Mouse (Mus musculus): Measurements from ENCODE around the gene Olfr813.
"Not testable (repeated sequence)": the region's sequence is repeated elsewhere in the genome, so short reads cannot be mapped to it uniquely, and the experiment has no call there.

Gene Olfr813

DNA sequence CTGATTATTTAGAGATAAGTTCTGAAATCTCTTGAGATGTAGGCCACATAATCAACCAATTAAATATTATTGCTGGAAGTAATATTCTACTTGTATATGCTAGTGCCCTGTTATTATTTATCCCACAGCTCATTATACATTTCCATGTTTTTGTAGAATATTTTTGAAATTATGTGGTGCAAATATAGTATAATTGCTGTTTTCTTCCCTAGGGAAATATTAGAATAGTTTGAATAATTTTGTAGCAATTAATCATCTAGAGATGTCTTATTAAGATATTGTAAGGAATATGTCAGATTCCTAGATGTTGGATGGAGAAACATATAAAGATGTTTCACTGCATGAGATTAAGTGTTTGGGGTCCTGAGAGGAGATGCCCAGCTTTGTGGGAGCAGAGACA lies at the start of gene Olfr813:
Olfr813 (plus strand) TSS at position 301 of the 400 bp plus-strand sequence.
- DNase-seq (ENCODE audit: low spot score in 2 of 2) = no peak

DNA sequence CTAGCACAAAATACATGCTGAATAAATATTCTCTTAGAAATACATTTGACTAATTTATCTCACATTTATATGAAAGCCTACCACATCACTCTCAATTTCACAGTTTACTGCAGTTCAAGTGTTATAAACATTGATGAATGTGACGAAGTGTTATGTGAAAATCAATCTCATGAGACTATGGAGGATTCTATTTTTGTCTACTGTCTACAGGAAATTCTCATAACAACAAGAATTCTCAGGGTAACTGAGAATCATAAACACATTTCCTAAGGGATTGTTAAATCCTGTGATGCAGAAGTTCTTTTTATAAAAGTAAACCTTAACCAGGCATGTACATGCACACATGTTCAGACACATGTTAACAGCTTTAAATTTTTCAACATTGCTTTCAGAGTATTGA lies 9.2 kb upstream of the Olfr813 start, which contains the start of gene Olfr812:
Olfr812 (minus strand) TSS at position 101 of the 400 bp plus-strand sequence.
- DNase-seq (ENCODE audit: low spot score in 2 of 2) = no peak

DNA sequence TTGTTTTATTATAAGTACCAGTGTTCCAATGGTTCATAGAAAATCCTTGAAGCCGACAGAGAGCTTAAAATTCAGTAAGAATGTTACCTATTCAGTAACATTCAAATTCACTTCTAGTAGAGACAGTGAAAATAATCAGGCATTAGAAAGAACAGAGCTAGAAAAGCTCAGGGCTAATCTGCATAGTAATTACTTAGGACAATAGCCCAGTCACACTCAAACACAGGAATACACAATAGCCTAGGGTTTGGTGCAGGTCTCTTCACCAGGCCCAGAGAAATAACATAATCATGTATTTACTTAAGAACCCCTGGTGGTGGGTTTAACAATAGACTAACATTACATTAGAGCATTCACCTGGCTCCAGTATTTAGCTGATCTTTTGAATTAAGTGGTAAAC lies 7.8 kb upstream of the Olfr813 start:
- no peak for DNase-seq (ENCODE audit: low spot score in 2 of 2)

DNA sequence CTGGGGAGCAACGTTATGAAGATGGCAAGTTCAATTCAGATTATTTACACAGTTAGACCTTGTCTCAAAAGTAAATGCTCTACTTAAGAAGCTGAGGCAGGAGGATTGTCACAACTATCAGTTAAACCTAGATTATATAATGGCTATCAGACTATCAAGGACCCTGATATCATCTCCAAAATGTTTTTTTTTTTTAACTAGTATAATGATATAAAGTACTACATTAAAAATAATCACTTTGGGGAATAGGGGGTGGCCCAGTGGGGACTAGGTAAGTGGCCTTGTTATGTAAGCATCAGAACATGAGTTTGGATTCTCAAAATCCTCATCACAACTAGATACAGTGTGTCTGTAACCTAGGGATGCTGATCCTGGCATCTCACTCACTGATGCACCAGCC lies 24.6 kb downstream of the Olfr813 start, which contains the start of gene Olfr814:
Olfr814 (minus strand) TSS at position 101 of the 400 bp plus-strand sequence.
- not testable (repeated sequence) for DNase-seq (ENCODE audit: low spot score in 2 of 2)

GRCm38 (mm10) chr10:129885496-129885895 lies 30.3 kb downstream of the Olfr813 start:
- DNase-seq (ENCODE audit: low spot score in 2 of 2) = not testable (repeated sequence)

DNA sequence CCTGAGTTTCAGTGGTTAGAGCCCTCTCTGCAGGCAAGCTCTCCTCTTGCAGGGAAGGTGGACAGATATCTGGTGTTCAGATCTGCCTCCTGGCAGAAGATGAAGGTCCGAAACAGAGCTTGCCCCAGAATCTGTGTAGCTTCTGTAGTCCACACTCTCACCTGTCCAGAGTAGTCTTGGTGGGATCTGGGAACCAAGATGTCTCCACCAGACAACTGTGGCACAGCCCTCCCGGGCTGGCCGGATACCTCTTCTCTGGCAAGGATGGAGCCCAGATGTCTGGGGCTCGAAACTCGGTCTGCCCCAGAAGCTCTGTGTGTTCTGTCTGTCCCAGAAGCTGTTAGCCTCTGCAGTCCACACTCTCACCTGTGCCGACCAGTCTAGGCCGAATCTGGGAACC lies 30.8 kb downstream of the Olfr813 start:
- no peak for DNase-seq (ENCODE audit: low spot score in 2 of 2)

GRCm38 (mm10) chr10:129905767-129906166 lies 50.6 kb downstream of the Olfr813 start, which contains the start of gene Olfr815:
Gene Olfr815, minus strand, starts transcription at chr10:129905867.
- DNase-seq (ENCODE audit: low spot score in 2 of 2) = not testable (repeated sequence)
